Mouse (Mus musculus) midbrain, embryonic 14.5 days (tissue): ENCODE measurements around the gene Runx1. TPM values are rescaled to one million over a fixed set of nuclear protein-coding genes. Genes with fewer than 3 reads are reported as not detected.

Experiments
- ATAC-seq: fragments of 200-750 bp; cut with Nextera tagmentation; 2 replicates; pipeline ENCODE4 v1.8.0; 2017; ENCODE audit warnings: moderate number of reproducible peaks, moderate library complexity; ENCODE audit not compliant: low FRiP score, low TSS enrichment
- DNase-seq: peaks from one replicate; pipeline ENCODE4 v3.0.0-alpha.2; 2015
- H3K27ac ChIP-seq: fragments of 300-500 bp; sonication (generic); replicated peaks from 2 replicates; pipeline ENCODE4 v1.5.1; 2014; ENCODE audit warnings: mild to moderate bottlenecking, low read depth, low read length, moderate library complexity
- H3K27me3 ChIP-seq: fragments of 300-500 bp; sonication (generic); 2 replicates; pipeline ENCODE4 v1.6.1; 2014; ENCODE audit warnings: low read length, control low read depth, mixed read lengths; ENCODE audit not compliant: control insufficient read depth, insufficient read depth
- H3K36me3 ChIP-seq: fragments of 300-500 bp; sonication (generic); 2 replicates; pipeline ENCODE4 v1.6.1; 2014; ENCODE audit warnings: low read length, control low read depth; ENCODE audit not compliant: control insufficient read depth, insufficient read depth
- H3K4me1 ChIP-seq: fragments of 300-500 bp; sonication (generic); 2 replicates; pipeline ENCODE4 v1.6.1; 2014; ENCODE audit warnings: mild to moderate bottlenecking, antibody characterized with exemption, low read length, control low read depth; ENCODE audit not compliant: control insufficient read depth, insufficient read depth
- H3K4me2 ChIP-seq: fragments of 300-500 bp; sonication (generic); 2 replicates; pipeline ENCODE4 v1.6.1; 2014; ENCODE audit warnings: mild to moderate bottlenecking, low read length, moderate library complexity
- H3K4me3 ChIP-seq: fragments of 300-500 bp; sonication (generic); replicated peaks from 2 replicates; pipeline ENCODE4 v1.5.1; 2014; ENCODE audit warnings: low read depth, low read length
- H3K9ac ChIP-seq: fragments of 300-500 bp; sonication (generic); replicated peaks from 2 replicates; pipeline ENCODE4 v1.6.1; 2014; ENCODE audit warnings: mild to moderate bottlenecking, low read length, moderate library complexity
- H3K9me3 ChIP-seq: fragments of 300-500 bp; sonication (generic); 2 replicates; pipeline ENCODE4 v1.6.1; 2016; ENCODE audit warnings: low read length, control low read depth, mixed read lengths; ENCODE audit not compliant: control insufficient read depth
- WGBS: fragments of 180-500 bp; shearing (Covaris S2); extraction: QIAGEN DNeasy Blood & Tissue Kit; methylation state at CpG from one replicate; pipeline ENCODE4 v1.1.7; 2014; 5-methylcytosine and 5-hydroxymethylcytosine counted together
- polyA plus RNA-seq: library from polyadenylated mRNA; unstranded; fragments of >200 nt; fragmentation: Nextera tagmentation; extraction: Ambion mirVana; gene quantifications from 2 replicates; pipeline ENCODE4 v1.2.1, GENCODE M21; 2014

Gene Runx1
- polyA plus RNA-seq, 1 experiment from 2014 or later = 0.76 TPM

- H3K27ac ChIP-seq = no peak overlapping the region
- H3K4me2 ChIP-seq = no peak overlapping the region
- H3K27me3 ChIP-seq = no peaks in the 10 kb centered on the region
- no peak overlapping the region for H3K9ac ChIP-seq
- no peak overlapping the region for H3K4me3 ChIP-seq
- no peaks in the 10 kb centered on the region for H3K9me3 ChIP-seq
- 95% methylated on average over 3 of the region's 3 CpGs for WGBS
- ATAC-seq (no peak), DNase-seq (no peak)
- no peaks in the 10 kb centered on the region for H3K4me1 ChIP-seq
- no peaks in the 10 kb centered on the region for H3K36me3 ChIP-seq
These were observed 65.9 kb downstream of the Runx1 start for GRCm38 (mm10) chr16:92760091-92760490.

- Histone ChIP-seq H3K27ac (no peak overlapping the region), H3K4me1 (no peaks in the 10 kb centered on the region), H3K9me3 (no peaks in the 10 kb centered on the region), H3K27me3 (no peaks in the 10 kb centered on the region), H3K4me3 (no peak overlapping the region), H3K4me2 (no peak overlapping the region), H3K36me3 (no peaks in the 10 kb centered on the region), H3K9ac (no peak overlapping the region)
- no peak for ATAC-seq
- 81% methylated on average over 4 of the region's 4 CpGs for WGBS
- DNase-seq = no peak
These were observed 68.4 kb downstream of the Runx1 start for GRCm38 (mm10) chr16:92757564-92757963.

GRCm38 (mm10) chr16:92753944-92754343 is 72.0 kb downstream of the Runx1 start:
- no peak overlapping the region for H3K4me2 ChIP-seq
- H3K27ac ChIP-seq = no peak overlapping the region
- 98% methylated on average over 3 of the region's 3 CpGs for WGBS
- no peak for ATAC-seq
- no peaks in the 10 kb centered on the region for H3K9me3 ChIP-seq
- H3K9ac ChIP-seq = no peak overlapping the region
- no peaks in the 10 kb centered on the region for H3K27me3 ChIP-seq
- H3K36me3 ChIP-seq = no peaks in the 10 kb centered on the region
- no peak for DNase-seq
- no peaks in the 10 kb centered on the region for H3K4me1 ChIP-seq
- H3K4me3 ChIP-seq = no peak overlapping the region

GRCm38 (mm10) chr16:92753139-92753538 is 72.8 kb downstream of the Runx1 start:
- Histone ChIP-seq H3K27me3 (no peaks in the 10 kb centered on the region), H3K36me3 (no peaks in the 10 kb centered on the region), H3K4me1 (no peaks in the 10 kb centered on the region), H3K9me3 (no peaks in the 10 kb centered on the region), H3K9ac (no peak overlapping the region), H3K4me2 (no peak overlapping the region), H3K27ac (no peak overlapping the region), H3K4me3 (no peak overlapping the region)
- no peak for DNase-seq
- 86% methylated on average over 8 of the region's 8 CpGs for WGBS
- no peak for ATAC-seq

- Histone ChIP-seq H3K27me3 (no peaks in the 10 kb centered on the region), H3K4me3 (no peak overlapping the region), H3K36me3 (no peaks in the 10 kb centered on the region), H3K27ac (no peak overlapping the region), H3K4me1 (no peaks in the 10 kb centered on the region), H3K4me2 (no peak overlapping the region), H3K9ac (no peak overlapping the region), H3K9me3 (no peaks in the 10 kb centered on the region)
- DNase-seq = no peak
- WGBS = 88% methylated on average over 1 of the region's 1 CpGs
- no peak for ATAC-seq
These were observed 77.7 kb downstream of the Runx1 start for GRCm38 (mm10) chr16:92748272-92748671.

GRCm38 (mm10) chr16:92747062-92747461 is 78.9 kb downstream of the Runx1 start:
- no peaks in the 10 kb centered on the region for H3K27me3 ChIP-seq
- no peak overlapping the region for H3K9ac ChIP-seq
- no peaks in the 10 kb centered on the region for H3K4me1 ChIP-seq
- ATAC-seq (no peak), DNase-seq (no peak)
- H3K27ac ChIP-seq = no peak overlapping the region
- H3K4me2 ChIP-seq = no peak overlapping the region
- H3K4me3 ChIP-seq = no peak overlapping the region
- 92% methylated on average over 2 of the region's 2 CpGs for WGBS
- H3K36me3 ChIP-seq = no peaks in the 10 kb centered on the region
- H3K9me3 ChIP-seq = no peaks in the 10 kb centered on the region

- no peak overlapping the region for H3K9ac ChIP-seq
- DNase-seq = no peak
- H3K27me3 ChIP-seq = no peaks in the 10 kb centered on the region
- H3K4me1 ChIP-seq = no peaks in the 10 kb centered on the region
- 78% methylated on average over 3 of the region's 3 CpGs for WGBS
- H3K36me3 ChIP-seq = no peaks in the 10 kb centered on the region
- ATAC-seq = no peak
- H3K4me2 ChIP-seq = no peak overlapping the region
- H3K27ac ChIP-seq = no peak overlapping the region
- no peaks in the 10 kb centered on the region for H3K9me3 ChIP-seq
- H3K4me3 ChIP-seq = no peak overlapping the region
These were observed 80.7 kb downstream of the Runx1 start for GRCm38 (mm10) chr16:92745239-92745638.

GRCm38 (mm10) chr16:92744172-92744777 is 81.7 kb downstream of the Runx1 start:
- no peaks in the 10 kb centered on the region for H3K27me3 ChIP-seq
- DNase-seq (no peak), ATAC-seq (no peak)
- no peak overlapping the region for H3K4me2 ChIP-seq
- H3K9ac ChIP-seq = no peak overlapping the region
- WGBS = 73% methylated on average over 12 of the region's 12 CpGs
- H3K4me3 ChIP-seq = no peak overlapping the region
- no peaks in the 10 kb centered on the region for H3K4me1 ChIP-seq
- H3K36me3 ChIP-seq = no peaks in the 10 kb centered on the region
- no peak overlapping the region for H3K27ac ChIP-seq
- no peaks in the 10 kb centered on the region for H3K9me3 ChIP-seq

- Histone ChIP-seq H3K4me3 (no peak overlapping the region), H3K9ac (no peak overlapping the region), H3K27ac (no peak overlapping the region), H3K27me3 (no peaks in the 10 kb centered on the region), H3K9me3 (no peaks in the 10 kb centered on the region), H3K4me1 (no peaks in the 10 kb centered on the region), H3K4me2 (no peak overlapping the region), H3K36me3 (no peaks in the 10 kb centered on the region)
- no peak for DNase-seq
- 83% methylated on average over 4 of the region's 4 CpGs for WGBS
- no peak for ATAC-seq
These were observed 82.2 kb downstream of the Runx1 start for GRCm38 (mm10) chr16:92743755-92744154.
